Mouse (Mus musculus) MEL (cell line): ENCODE results near the gene Zar1.

Experiments
- CHD2 ChIP-seq: IDR thresholded peaks from 2 replicates; pipeline ENCODE4 v1.6.1; 2011; ENCODE audit warnings: low read length, improper control_type of control experiment
- CTCF ChIP-seq, 3 experiments: IDR thresholded peaks in 2 of 3; conservative IDR thresholded peaks in 1 of 3; 2 replicates each; pipeline ENCODE4 v1.5.1; 2011 to 2012; ENCODE audit warnings: low read length in 3 of 3, low read depth in 2 of 3, mild to moderate bottlenecking in 2 of 3, improper control_type of control experiment in 1 of 3, inconsistent platforms in 1 of 3, mixed read lengths in 1 of 3, moderate library complexity in 1 of 3; ENCODE audit not compliant: control insufficient read depth in 1 of 3, insufficient read depth in 1 of 3, poor library complexity in 1 of 3, severe bottlenecking in 1 of 3
- EP300 ChIP-seq, 2 experiments: IDR thresholded peaks; 2 replicates each; pipeline ENCODE4 v1.6.1; 2011; ENCODE audit warnings: improper control_type of control experiment in 2 of 2, low read length in 2 of 2, low read depth in 1 of 2, mild to moderate bottlenecking in 1 of 2
- JUND ChIP-seq: IDR thresholded peaks from 2 replicates; pipeline ENCODE4 v1.6.1; 2011; ENCODE audit warnings: low read depth, mild to moderate bottlenecking, improper control_type of control experiment, low read length
- MEF2A ChIP-seq: IDR thresholded peaks from 2 replicates; pipeline ENCODE4 v1.6.1; 2014; ENCODE audit warnings: low read depth, mild to moderate bottlenecking, inconsistent platforms, low read length, improper control_type of control experiment; ENCODE audit not compliant: poor library complexity, insufficient replicate concordance, severe bottlenecking; ENCODE audit errors: extremely low read depth
- POLR2A ChIP-seq, 2 experiments: IDR thresholded peaks; 2 replicates each; pipeline ENCODE4 v1.6.1; 2011 to 2012; ENCODE audit warnings: low read length in 2 of 2, mild to moderate bottlenecking in 2 of 2, control low read depth in 1 of 2, improper control_type of control experiment in 1 of 2, low read depth in 1 of 2, moderate library complexity in 1 of 2; ENCODE audit not compliant: control insufficient read depth in 1 of 2, insufficient read depth in 1 of 2, poor library complexity in 1 of 2
- RAD21 ChIP-seq: IDR thresholded peaks from 2 replicates; pipeline ENCODE4 v1.6.1; 2011; ENCODE audit warnings: mild to moderate bottlenecking, low read depth, low read length, improper control_type of control experiment
- RCOR1 ChIP-seq: IDR thresholded peaks from 2 replicates; pipeline ENCODE4 v1.6.1; 2012; ENCODE audit warnings: low read depth, mild to moderate bottlenecking, inconsistent platforms, low read length, improper control_type of control experiment
- TCF12 ChIP-seq: IDR thresholded peaks from 2 replicates; pipeline ENCODE4 v1.6.1; 2014; ENCODE audit warnings: low read depth, mild to moderate bottlenecking, inconsistent platforms, low read length, improper control_type of control experiment, moderate library complexity

- TF ChIP-seq TCF12 (peak; percentile 67), CTCF (IDR thresholded peaks at IDR 0.05 in 2 of 3, conservative IDR thresholded peaks at IDR 0.05 in 1 of 3; ENCODE audit: control insufficient read depth in 1 of 3, insufficient read depth in 1 of 3, low read depth in 2 of 3, low read length in 3 of 3, poor library complexity in 1 of 3, severe bottlenecking in 1 of 3) (no peak), RCOR1 (no peak), JUND (no peak), POLR2A (IDR thresholded peaks at IDR 0.05; ENCODE audit: control insufficient read depth in 1 of 2, insufficient read depth in 1 of 2, low read depth in 1 of 2, low read length in 2 of 2, poor library complexity in 1 of 2) (peak; percentile 49 to 87), EP300 (IDR thresholded peaks at IDR 0.05; ENCODE audit: low read depth in 1 of 2, low read length in 2 of 2) (peak in 1 of 2 experiments; percentile 34; a peak in 1 of 4 replicates), MEF2A (no peak), CHD2 (no peak; the same call in 1 of the 2 replicates), RAD21 (no peak)
Observed at GRCm38 (mm10) chr5:72559544-72560049, 21.5 kb downstream of the Zar1 start, which contains the start of gene Nfxl1.
